Mouse (Mus musculus): ENCODE data around the gene Gm36864. TPM values are rescaled to one million over a fixed set of nuclear protein-coding genes. Genes with fewer than 3 reads are reported as not detected.
"Not testable (repeated sequence)": the region's sequence is repeated elsewhere in the genome, so short reads cannot be mapped to it uniquely, and the experiment has no call there.

Gm36864 gene
- 0.09 TPM in 1 of 2 replicates, not detected in the other for polyA plus RNA-seq (2015; fragmentation: Nextera tagmentation; extraction: Ambion mirVana)

GRCm38 (mm10) chr7:44235909-44236308, at the start of gene Gm36864:
Gene Gm36864, plus strand, starts transcription at chr7:44236177.
- no peaks in the 10 kb centered on the region for H3K27me3 ChIP-seq
- no peaks in the 10 kb centered on the region for H3K9me3 ChIP-seq (replicated peaks)
- H3K27ac ChIP-seq = no peak within 1 kb of the TSS
- 49% methylated on average over 3 of the region's 3 CpGs for WGBS
- no peak within 1 kb of the TSS; the same call in 1 of the 2 replicates for H3K9ac ChIP-seq
- no peak for ATAC-seq (replicated peaks; ENCODE audit: insufficient number of reproducible peaks, insufficient read depth, low FRiP score, low read depth)
- H3K4me2 ChIP-seq = no peak within 1 kb of the TSS
- no peak within 1 kb of the TSS for H3K4me3 ChIP-seq
- H3K4me1 ChIP-seq (replicated peaks) = no peaks in the 10 kb centered on the region
- no peaks in the 10 kb centered on the region for H3K36me3 ChIP-seq

DNA sequence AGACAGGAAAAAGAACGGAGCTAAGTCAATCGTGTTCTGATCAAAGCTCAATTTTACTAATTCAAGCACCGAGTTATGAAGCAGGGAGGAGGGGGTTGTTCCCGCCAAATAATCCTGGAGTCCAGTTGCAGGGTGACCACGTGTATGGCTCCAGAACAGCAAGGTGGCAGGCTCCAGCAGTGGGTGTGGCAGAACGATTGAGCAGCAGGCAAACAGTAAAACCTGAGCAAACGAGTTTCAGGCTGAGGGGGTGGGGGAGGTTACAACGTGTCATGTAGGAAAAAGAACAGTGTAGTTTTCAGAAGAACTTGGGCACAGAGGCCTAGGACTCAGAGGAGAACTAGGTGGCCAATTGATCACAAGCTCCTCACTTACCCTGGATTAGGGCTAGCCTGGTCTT, 49.5 kb upstream of the Gm36864 start:
- H3K4me2 ChIP-seq = not testable (repeated sequence)
- 63% methylated on average over 8 of the region's 8 CpGs for WGBS

DNA sequence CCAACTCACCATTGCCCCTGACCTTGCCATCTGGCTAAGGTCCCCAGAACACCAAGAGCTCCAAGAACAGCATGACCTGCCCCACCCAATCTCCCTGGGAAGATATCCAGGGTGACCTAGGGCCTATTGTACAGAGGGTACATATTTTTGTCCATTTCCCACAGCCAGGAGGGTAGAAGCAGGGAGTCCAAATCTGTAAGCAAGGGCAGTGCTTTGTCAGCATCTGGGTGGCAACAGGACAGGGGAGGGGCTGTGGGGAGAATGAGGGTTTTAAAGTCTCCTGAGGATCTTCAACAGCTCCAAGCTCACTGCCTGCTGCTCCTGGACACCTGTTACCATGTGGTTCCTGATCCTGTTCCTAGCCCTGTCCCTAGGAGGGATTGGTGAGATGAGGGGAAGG, 48.0 kb upstream of the Gm36864 start, which contains the start of gene Klk1b24:
Gene Klk1b24 (plus strand): TSS at position 301 of the 400 bp plus-strand sequence.
- H3K9me3 ChIP-seq (replicated peaks); H3K27ac ChIP-seq; H3K4me1 ChIP-seq (replicated peaks); H3K4me2 ChIP-seq; H3K27me3 ChIP-seq; H3K36me3 ChIP-seq; ATAC-seq (replicated peaks; ENCODE audit: insufficient number of reproducible peaks, insufficient read depth, low FRiP score, low read depth); H3K9ac ChIP-seq; H3K4me3 ChIP-seq: not testable (repeated sequence)

More for the DNA sequence above, 49.5 kb upstream of the Gm36864 start:
- not testable (repeated sequence) for H3K27ac ChIP-seq; H3K9me3 ChIP-seq (replicated peaks); H3K4me3 ChIP-seq; H3K27me3 ChIP-seq; H3K36me3 ChIP-seq; H3K4me1 ChIP-seq (replicated peaks); ATAC-seq (replicated peaks; ENCODE audit: insufficient number of reproducible peaks, insufficient read depth, low FRiP score, low read depth); H3K9ac ChIP-seq

DNA sequence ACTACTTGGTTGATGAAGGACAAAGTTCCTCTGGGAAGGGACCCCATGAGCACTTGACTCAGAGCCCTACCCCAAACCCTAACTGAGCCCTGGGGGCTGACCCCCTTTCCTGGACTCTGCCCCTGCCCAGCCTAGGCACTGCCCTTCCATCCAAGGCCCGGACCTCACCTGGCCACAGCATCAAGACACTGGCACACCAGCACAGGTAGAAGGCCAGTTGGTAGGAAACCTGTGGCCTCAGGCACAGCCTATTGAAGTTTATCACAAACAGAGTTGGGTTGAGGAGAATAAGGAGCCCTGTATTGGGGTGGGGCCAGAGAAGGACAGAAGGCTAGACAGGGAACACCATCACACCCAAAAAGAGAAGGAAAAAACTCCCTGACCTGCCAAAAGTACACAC, 42.5 kb upstream of the Gm36864 start:
- ATAC-seq (replicated peaks; ENCODE audit: insufficient number of reproducible peaks, insufficient read depth, low FRiP score, low read depth); H3K36me3 ChIP-seq; H3K4me2 ChIP-seq; H3K4me3 ChIP-seq; H3K27ac ChIP-seq; H3K9ac ChIP-seq; H3K4me1 ChIP-seq (replicated peaks); H3K27me3 ChIP-seq; H3K9me3 ChIP-seq (replicated peaks): not testable (repeated sequence)
- 79% methylated on average over 1 of the region's 1 CpGs for WGBS

DNA sequence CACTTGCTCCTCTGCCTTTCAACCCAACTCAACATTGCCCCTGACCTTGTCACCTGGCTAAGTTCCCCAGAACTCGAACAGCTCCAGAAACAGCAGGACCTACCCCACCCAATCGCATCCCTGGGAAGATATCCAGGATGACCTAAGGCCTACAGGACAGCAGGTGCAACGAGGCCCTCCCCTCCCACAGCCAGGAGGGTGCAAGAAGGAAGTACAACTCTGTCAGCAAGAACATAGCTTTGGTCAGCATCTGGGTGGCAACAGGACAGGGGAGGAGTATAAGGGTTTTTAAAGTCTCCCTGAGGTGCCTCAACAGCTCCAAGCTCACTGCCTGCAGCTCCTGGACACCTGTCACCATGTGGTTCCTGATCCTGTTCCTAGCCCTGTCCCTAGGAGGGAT, 38.1 kb upstream of the Gm36864 start, which contains the start of gene Klk1b3:
Gene Klk1b3 (plus strand): TSS at position 301 of the 400 bp plus-strand sequence.
- Histone ChIP-seq H3K27me3 (no peaks in the 10 kb centered on the region), H3K4me2 (no peak within 1 kb of the TSS), H3K9me3 (replicated peaks) (no peaks in the 10 kb centered on the region), H3K27ac (no peak within 1 kb of the TSS), H3K9ac (no peak within 1 kb of the TSS), H3K4me3 (no peak within 1 kb of the TSS), H3K4me1 (replicated peaks) (no peaks in the 10 kb centered on the region), H3K36me3 (no peaks in the 10 kb centered on the region)
- no peak for ATAC-seq (replicated peaks; ENCODE audit: insufficient number of reproducible peaks, insufficient read depth, low FRiP score, low read depth)
- WGBS = 57% methylated on average over 3 of the region's 3 CpGs

DNA sequence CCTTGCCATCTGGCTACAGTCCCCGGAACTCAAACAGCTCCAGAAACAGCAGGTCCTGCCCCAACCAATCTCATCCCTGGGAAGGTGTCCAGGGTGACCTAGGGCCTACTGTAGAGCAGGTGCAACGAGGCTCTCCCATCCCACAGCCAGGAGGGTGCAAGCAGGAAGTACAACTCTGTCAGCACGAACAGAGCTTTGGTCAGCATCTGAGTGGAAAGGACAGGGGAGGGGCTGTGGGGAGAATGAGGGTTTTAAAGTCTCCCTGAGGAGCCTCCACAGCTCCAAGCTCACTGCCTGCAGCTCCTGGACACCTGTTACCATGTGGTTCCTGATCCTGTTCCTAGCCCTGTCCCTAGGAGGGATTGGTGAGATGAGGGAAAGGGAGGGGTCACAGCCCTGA, 28.8 kb upstream of the Gm36864 start, which contains the start of gene Klk1b4:
Gene Klk1b4 (plus strand): TSS at position 301 of the 400 bp plus-strand sequence.
- H3K27me3 ChIP-seq; H3K27ac ChIP-seq; H3K9me3 ChIP-seq (replicated peaks); H3K4me3 ChIP-seq; ATAC-seq (replicated peaks; ENCODE audit: insufficient number of reproducible peaks, insufficient read depth, low FRiP score, low read depth); H3K4me2 ChIP-seq; H3K9ac ChIP-seq; H3K36me3 ChIP-seq; H3K4me1 ChIP-seq (replicated peaks): not testable (repeated sequence)
- 43% methylated on average over 3 of the region's 3 CpGs for WGBS

DNA sequence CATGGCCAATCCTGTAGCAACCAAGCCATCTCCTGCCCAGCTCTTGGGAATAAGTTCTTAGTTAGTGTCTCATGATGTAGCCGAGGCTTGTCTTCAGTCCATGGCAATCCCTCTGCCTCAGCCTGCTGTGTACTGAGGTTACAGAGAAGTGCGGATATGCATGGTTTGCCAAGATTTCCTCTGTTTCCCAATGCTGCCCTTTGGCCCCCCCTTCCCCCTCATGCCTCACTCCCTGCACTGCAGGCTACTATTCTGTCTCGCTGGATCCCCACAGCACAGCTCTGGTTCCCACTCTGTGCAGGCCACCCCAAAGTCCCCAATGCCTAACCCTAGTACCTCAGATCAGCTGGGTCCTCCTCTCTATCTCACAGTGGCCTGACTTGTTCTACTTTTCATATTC, 27.7 kb upstream of the Gm36864 start:
- Histone ChIP-seq H3K27me3 (no peaks in the 10 kb centered on the region), H3K4me2 (no peak overlapping the region), H3K36me3 (no peaks in the 10 kb centered on the region), H3K4me1 (replicated peaks) (no peaks in the 10 kb centered on the region), H3K9me3 (replicated peaks) (no peaks in the 10 kb centered on the region), H3K9ac (no peak overlapping the region), H3K4me3 (no peak overlapping the region), H3K27ac (no peak overlapping the region)
- ATAC-seq (replicated peaks; ENCODE audit: insufficient number of reproducible peaks, insufficient read depth, low FRiP score, low read depth) = no peak
- 72% methylated on average over 3 of the region's 3 CpGs for WGBS

DNA sequence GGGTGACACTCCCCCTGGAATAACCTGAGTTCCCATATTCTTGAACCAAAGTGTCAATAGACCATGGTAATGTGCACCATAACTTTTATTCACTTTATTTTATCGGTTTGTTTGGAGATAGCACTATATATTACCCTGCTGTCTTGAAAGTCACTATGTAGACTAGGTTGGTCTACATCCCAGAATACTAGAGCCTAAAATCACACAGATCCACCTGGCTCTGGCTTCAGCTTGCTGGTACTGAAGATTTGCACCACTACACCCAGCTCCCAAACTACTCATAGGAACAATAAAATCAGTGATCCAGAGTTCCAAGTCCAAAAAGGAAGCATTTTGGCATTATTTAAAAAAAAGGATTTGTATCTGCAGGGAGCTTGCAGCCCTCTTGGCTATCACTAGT, 20.3 kb upstream of the Gm36864 start, which contains the start of gene Klk1b5:
Gene Klk1b5 (plus strand): TSS at position 301 of the 400 bp plus-strand sequence.
- WGBS = 63% methylated on average over 1 of the region's 1 CpGs
- no peaks in the 10 kb centered on the region for H3K9me3 ChIP-seq (replicated peaks)
- ATAC-seq (replicated peaks; ENCODE audit: insufficient number of reproducible peaks, insufficient read depth, low FRiP score, low read depth) = no peak

DNA sequence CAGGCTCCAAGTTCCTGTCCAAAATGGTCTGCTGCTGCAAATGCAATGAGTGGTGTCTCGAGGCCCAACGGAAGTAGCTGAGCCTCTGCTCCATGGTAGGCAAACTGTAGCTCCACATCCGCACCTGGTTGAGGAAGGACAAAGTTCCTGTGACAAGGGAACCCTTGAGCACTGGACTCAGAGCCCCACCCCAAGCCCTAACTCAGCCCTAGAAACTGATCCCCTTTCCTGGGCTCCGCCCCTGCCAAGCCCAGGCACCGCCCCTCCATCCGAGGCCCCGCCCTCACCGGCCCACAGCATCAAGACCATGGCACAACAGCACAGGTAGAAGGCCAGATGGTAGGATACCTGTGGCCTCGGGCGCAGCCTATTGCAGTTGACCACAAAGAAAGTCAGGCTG, 14.4 kb upstream of the Gm36864 start:
- 54% methylated on average over 10 of the region's 10 CpGs for WGBS
- H3K27me3 ChIP-seq; H3K9ac ChIP-seq; H3K36me3 ChIP-seq; H3K4me1 ChIP-seq (replicated peaks); H3K4me3 ChIP-seq; H3K27ac ChIP-seq; H3K4me2 ChIP-seq; ATAC-seq (replicated peaks; ENCODE audit: insufficient number of reproducible peaks, insufficient read depth, low FRiP score, low read depth); H3K9me3 ChIP-seq (replicated peaks): not testable (repeated sequence)

More for the DNA sequence above, 20.3 kb upstream of the Gm36864 start, which contains the start of gene Klk1b5:
- Histone ChIP-seq H3K27me3 (no peaks in the 10 kb centered on the region), H3K9ac (no peak within 1 kb of the TSS), H3K4me3 (no peak within 1 kb of the TSS), H3K4me2 (no peak within 1 kb of the TSS), H3K27ac (no peak within 1 kb of the TSS), H3K4me1 (replicated peaks) (no peaks in the 10 kb centered on the region), H3K36me3 (no peaks in the 10 kb centered on the region)

DNA sequence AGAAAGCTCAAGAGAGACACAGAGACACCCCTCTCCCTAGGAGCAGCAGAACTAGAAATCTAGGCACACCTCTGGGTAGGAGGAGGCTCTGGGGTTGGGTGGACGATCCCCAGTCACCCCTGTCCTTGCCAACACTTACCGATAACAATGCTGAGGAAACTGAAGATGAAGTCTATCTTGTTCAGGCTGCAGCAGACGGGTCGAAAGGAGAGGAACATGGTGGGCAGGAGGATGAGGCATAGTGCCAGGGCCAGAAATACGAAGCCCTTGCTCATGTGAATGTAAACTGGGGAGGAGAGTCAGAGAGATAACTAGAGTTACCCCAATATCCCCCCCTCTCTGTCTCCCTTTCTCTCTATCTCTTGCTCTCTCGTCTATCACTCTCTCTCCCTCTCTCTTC, 13.6 kb upstream of the Gm36864 start:
- H3K4me1 ChIP-seq (replicated peaks); H3K36me3 ChIP-seq; H3K4me2 ChIP-seq; H3K4me3 ChIP-seq; H3K9me3 ChIP-seq (replicated peaks); H3K27ac ChIP-seq; H3K9ac ChIP-seq; ATAC-seq (replicated peaks; ENCODE audit: insufficient number of reproducible peaks, insufficient read depth, low FRiP score, low read depth); H3K27me3 ChIP-seq: not testable (repeated sequence)
- WGBS = 54% methylated on average over 6 of the region's 6 CpGs

GRCm38 (mm10) chr7:44225076-44225475, 10.9 kb upstream of the Gm36864 start, which contains the start of gene Klk1:
Gene Klk1, plus strand, starts transcription at chr7:44225360.
- H3K36me3 ChIP-seq = no peaks in the 10 kb centered on the region
- no peaks in the 10 kb centered on the region for H3K4me1 ChIP-seq (replicated peaks)
- no peaks in the 10 kb centered on the region for H3K27me3 ChIP-seq
- ATAC-seq (replicated peaks; ENCODE audit: insufficient number of reproducible peaks, insufficient read depth, low FRiP score, low read depth) = no peak
- H3K4me3 ChIP-seq = no peak within 1 kb of the TSS
- H3K4me2 ChIP-seq = no peak within 1 kb of the TSS
- H3K27ac ChIP-seq = no peak within 1 kb of the TSS
- WGBS = 44% methylated on average over 1 of the region's 1 CpGs
- H3K9me3 ChIP-seq (replicated peaks) = no peaks in the 10 kb centered on the region
- no peak within 1 kb of the TSS for H3K9ac ChIP-seq

GRCm38 (mm10) chr7:44239913-44240312, 3.9 kb downstream of the Gm36864 start:
- WGBS = 57% methylated on average over 2 of the region's 2 CpGs
- no peak overlapping the region for H3K9ac ChIP-seq
- H3K4me3 ChIP-seq = no peak overlapping the region
- no peak overlapping the region for H3K4me2 ChIP-seq
- H3K27ac ChIP-seq = no peak overlapping the region
- no peak for ATAC-seq (replicated peaks; ENCODE audit: insufficient number of reproducible peaks, insufficient read depth, low FRiP score, low read depth)
- no peaks in the 10 kb centered on the region for H3K4me1 ChIP-seq (replicated peaks)
- no peaks in the 10 kb centered on the region for H3K9me3 ChIP-seq (replicated peaks)
- no peaks in the 10 kb centered on the region for H3K27me3 ChIP-seq
- H3K36me3 ChIP-seq = no peaks in the 10 kb centered on the region
